Mouse (Mus musculus): ENCODE data around the gene Rasgef1a.

DNA sequence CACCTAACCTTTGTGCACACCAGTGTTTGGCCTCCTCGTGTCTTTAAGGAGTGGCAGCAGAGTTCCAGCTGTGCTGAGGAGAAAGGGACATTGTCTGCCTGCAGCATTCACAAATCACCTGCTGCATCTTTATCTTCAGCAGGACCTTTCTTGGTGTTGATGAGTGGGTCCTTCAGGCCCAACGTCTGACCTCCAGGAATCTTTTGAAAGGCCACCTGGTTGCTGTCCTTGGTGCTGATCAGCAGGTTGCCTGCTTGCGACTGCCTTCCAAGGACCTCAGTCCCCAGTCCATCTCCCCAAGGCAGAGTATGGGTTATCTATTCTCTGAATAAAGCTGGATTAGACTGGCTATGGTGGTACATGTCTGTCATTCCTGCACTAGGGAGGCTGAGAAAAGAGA lies 10.0 kb upstream of the Rasgef1a start:
- TF ChIP-seq POLR2A (IDR thresholded peaks at IDR 0.05; ENCODE audit: insufficient read depth, low read depth, low read length) (no peak), CTCF (IDR thresholded peaks at IDR 0.05) (no peak)
